Mouse (Mus musculus): Measurements from ENCODE around the gene Arih1. TPM values are rescaled to one million over a fixed set of nuclear protein-coding genes. Genes with fewer than 3 reads are reported as not detected.

Arih1 gene
- total RNA-seq (2023) = 100 to 1,000 TPM; 140 to 145 TPM

DNA sequence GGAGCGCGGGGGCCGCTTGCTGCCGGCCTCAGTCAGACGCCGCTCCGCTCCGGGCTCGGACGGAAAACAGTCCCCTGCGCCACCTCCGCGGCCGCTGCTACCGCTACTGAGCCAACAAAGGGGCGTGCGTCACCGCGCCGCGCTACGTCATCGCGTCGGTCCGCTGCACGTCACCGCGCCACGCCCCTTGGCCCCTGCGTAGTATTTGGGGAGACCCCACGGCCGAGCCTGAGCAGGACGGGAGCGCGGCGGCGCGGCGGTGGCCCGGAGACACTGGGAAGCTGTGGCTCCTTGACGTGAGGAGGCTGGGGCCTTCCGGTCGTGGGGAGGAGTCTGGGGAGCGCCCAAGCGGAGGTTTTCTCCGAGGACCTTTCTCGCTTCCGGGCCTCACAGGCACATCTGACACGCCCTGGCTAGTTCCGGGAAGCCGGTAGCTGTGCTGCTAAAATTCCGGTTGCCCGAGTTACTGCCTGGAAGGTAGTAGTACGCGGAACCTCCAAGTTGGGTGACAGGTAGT, at the start of gene Arih1:
Gene Arih1, minus strand, starts transcription at position 70 of the 517 bp plus-strand sequence.

DNA sequence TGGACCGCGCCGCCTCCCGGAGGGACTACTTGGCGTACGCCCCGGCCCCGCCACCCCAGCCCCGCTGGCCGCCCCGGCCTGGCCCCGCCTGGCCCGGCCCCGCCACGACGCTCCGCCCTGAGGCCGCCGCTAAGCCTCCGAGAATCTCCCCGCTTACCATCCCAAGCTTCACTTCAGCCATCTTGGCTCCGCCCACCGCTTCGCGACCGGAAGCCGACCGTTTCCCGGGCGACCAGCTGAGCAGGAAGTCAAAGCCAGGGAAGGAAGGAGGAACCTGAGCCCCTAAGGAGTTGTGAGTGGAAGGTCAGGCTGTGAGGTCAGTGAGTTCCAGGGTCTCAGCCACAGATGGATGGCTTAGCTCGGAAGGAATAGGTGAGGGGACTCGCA, 133.2 kb downstream of the Arih1 start, which contains the start of gene Bbs4:
Gene Bbs4, minus strand, starts transcription at position 256 of the 387 bp plus-strand sequence.

Other genes with a start within 250 kb of the Arih1 start
- 10 to 100 TPM; 54.8 to 56.8 TPM for gene Adpgk, start 195.1 kb downstream of the Arih1 start, total RNA-seq (2023)
- 1 to 10 TPM; 5.3 to 8.5 TPM for gene Bbs4, start 133.1 kb downstream of the Arih1 start, total RNA-seq (2023)
- 10 to 100 TPM; 60.0 to 60.5 TPM for gene Hexa, start 52.9 kb upstream of the Arih1 start, total RNA-seq (2023)
- 1 to 10 TPM in 1 of 2 experiments, under 1 TPM in 1; 0.65 to 1.4 TPM for gene Tmem202, start 53.2 kb upstream of the Arih1 start, total RNA-seq (2023)
- not detected for gene Celf6, start 91.3 kb upstream of the Arih1 start, total RNA-seq (2023)
- 10 to 100 TPM; 69.7 to 76.7 TPM for gene Parp6, start 130.7 kb upstream of the Arih1 start, total RNA-seq (2023)
- 100 to 1,000 TPM; 260 to 261 TPM for gene Pkm, start 169.8 kb upstream of the Arih1 start, total RNA-seq (2023)
- under 1 TPM in 1 of 2 experiments, not detected in 1; 0.36 TPM for gene Gramd2, start 193.5 kb upstream of the Arih1 start, total RNA-seq (2023)

Data from B cell, adult 67 days (primary cell).